Mouse (Mus musculus) spleen, adult 2 months (tissue): Measurements from ENCODE around the gene U2surp.

ENCODE experiments used
- CTCF ChIP-seq: fragments of 200-500 bp; IDR thresholded peaks from 2 replicates; pipeline ENCODE4 v1.5.1; 2011; ENCODE audit warnings: mild to moderate bottlenecking, inconsistent platforms; ENCODE audit not compliant: insufficient read depth, insufficient read length, insufficient replicate concordance; ENCODE audit errors: extremely low read depth
- POLR2A ChIP-seq: fragments of 200-500 bp; IDR thresholded peaks from 2 replicates; pipeline ENCODE4 v1.6.1; 2011; ENCODE audit warnings: low read depth, low read length, inconsistent platforms

- TF ChIP-seq POLR2A: no peak
- no peak for TF ChIP-seq CTCF
These were observed 73.9 kb downstream of the U2surp start for GRCm38 (mm10) chr9:95437883-95438282.
